Mouse (Mus musculus) liver, embryonic 11.5 days (tissue): ENCODE data around the gene Mpg. TPM values are rescaled to one million over a fixed set of nuclear protein-coding genes. Genes with fewer than 3 reads are reported as not detected.
A peak's percentile ranks its signal among the peaks of the same experiment; 100 is the strongest.

Experiments
- ATAC-seq: fragments of 200-750 bp; cut with Nextera tagmentation; replicated peaks from 2 replicates; pipeline ENCODE4 v1.8.0; 2017; ENCODE audit warnings: moderate number of reproducible peaks, mild to moderate bottlenecking, moderate TSS enrichment, moderate library complexity; ENCODE audit not compliant: low FRiP score
- DNase-seq: peaks from one replicate; pipeline ENCODE4 v3.0.0-alpha.2; 2017; ENCODE audit warnings: low spot score
- H3K27ac ChIP-seq: fragments of 300-500 bp; sonication (generic); 2 replicates; pipeline ENCODE4 v1.5.1; 2014; ENCODE audit warnings: mild to moderate bottlenecking, low read depth, low read length, control low read depth
- H3K27me3 ChIP-seq: fragments of 300-500 bp; sonication (generic); replicated peaks from 2 replicates; pipeline ENCODE4 v1.6.1; 2014; ENCODE audit warnings: low read length, mixed read lengths; ENCODE audit not compliant: control insufficient read depth, insufficient read depth
- H3K36me3 ChIP-seq: fragments of 300-500 bp; sonication (generic); 2 replicates; pipeline ENCODE4 v1.6.1; 2014; ENCODE audit warnings: mild to moderate bottlenecking, low read length, moderate library complexity, mixed read lengths; ENCODE audit not compliant: control insufficient read depth, insufficient read depth
- H3K4me1 ChIP-seq: fragments of 300-500 bp; sonication (generic); replicated peaks from 2 replicates; pipeline ENCODE4 v1.6.1; 2014; ENCODE audit warnings: low read length, mixed read lengths; ENCODE audit not compliant: control insufficient read depth, insufficient read depth
- H3K4me2 ChIP-seq: fragments of 300-500 bp; sonication (generic); 2 replicates; pipeline ENCODE4 v1.6.1; 2014; ENCODE audit warnings: mild to moderate bottlenecking, control low read depth, moderate library complexity
- H3K4me3 ChIP-seq: fragments of 300-500 bp; sonication (generic); 2 replicates; pipeline ENCODE4 v1.5.1; 2014; ENCODE audit warnings: low read depth, low read length, control low read depth
- H3K9ac ChIP-seq: fragments of 300-500 bp; sonication (generic); 2 replicates; pipeline ENCODE4 v1.6.1; 2014; ENCODE audit warnings: low read depth, low read length, control low read depth
- H3K9me3 ChIP-seq: fragments of 300-500 bp; sonication (generic); 2 replicates; pipeline ENCODE4 v1.6.1; 2016; ENCODE audit warnings: low read length, inconsistent platforms, mixed read lengths; ENCODE audit not compliant: control insufficient read depth
- WGBS: fragments of 180-500 bp; shearing (Covaris S2); extraction: QIAGEN DNeasy Blood & Tissue Kit; methylation state at CpG from one replicate; pipeline ENCODE4 v1.1.7; 2014; 5-methylcytosine and 5-hydroxymethylcytosine counted together
- polyA plus RNA-seq: library from polyadenylated mRNA; unstranded; fragments of >200 nt; fragmentation: Nextera tagmentation; extraction: Ambion mirVana; gene quantifications from 2 replicates; pipeline ENCODE4 v1.2.1, GENCODE M21; 2014

The Mpg gene
- polyA plus RNA-seq, 1 experiment from 2014 or later: 30.8 TPM

DNA sequence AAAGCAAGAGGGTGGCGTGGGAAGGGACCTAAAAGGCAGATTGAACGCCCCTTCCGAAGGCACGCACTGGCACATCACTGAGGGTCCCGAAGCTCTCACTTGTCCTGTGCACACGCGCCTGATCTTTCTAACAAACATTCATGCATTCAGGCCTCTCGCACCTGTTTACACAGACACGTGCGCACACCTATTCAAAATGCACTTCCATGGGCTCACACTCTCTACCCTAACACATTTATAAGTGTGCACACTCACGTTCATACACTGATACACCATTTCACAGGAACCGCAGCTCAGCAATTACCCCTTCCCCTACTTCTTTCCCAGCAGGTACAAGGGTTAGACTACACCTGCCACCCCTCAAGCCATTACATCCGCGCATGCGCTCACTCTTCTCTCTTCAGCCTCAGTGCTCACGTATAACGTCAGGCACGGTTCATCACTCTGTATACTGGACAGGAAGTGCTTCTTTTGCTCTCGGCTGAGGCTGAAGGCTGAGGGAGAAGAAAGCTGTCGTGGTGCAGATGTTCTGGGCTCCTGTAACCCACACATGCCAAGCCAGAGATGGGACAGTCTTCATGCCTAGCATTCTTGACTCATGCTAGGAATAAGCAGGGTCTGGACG lies 3.6 kb upstream of the Mpg start:
- H3K9ac ChIP-seq: peak overlapping the region; percentile 75
- H3K9me3 ChIP-seq: 0 out of 2 replicates have a peak, but pooled peaks cover 3% of the 10 kb centered on the region
- peaks cover 52% of the 10 kb centered on the region for H3K4me1 ChIP-seq
- peak overlapping the region; percentile 72 for H3K4me3 ChIP-seq
- 10% methylated on average over 21 of the region's 21 CpGs for WGBS
- no peaks in the 10 kb centered on the region for H3K36me3 ChIP-seq
- peak overlapping the region; percentile 90 for H3K4me2 ChIP-seq
- peaks cover 46% of the 10 kb centered on the region for H3K27me3 ChIP-seq
- ATAC-seq (no peak), DNase-seq (no peak)
- H3K27ac ChIP-seq: no peak overlapping the region

DNA sequence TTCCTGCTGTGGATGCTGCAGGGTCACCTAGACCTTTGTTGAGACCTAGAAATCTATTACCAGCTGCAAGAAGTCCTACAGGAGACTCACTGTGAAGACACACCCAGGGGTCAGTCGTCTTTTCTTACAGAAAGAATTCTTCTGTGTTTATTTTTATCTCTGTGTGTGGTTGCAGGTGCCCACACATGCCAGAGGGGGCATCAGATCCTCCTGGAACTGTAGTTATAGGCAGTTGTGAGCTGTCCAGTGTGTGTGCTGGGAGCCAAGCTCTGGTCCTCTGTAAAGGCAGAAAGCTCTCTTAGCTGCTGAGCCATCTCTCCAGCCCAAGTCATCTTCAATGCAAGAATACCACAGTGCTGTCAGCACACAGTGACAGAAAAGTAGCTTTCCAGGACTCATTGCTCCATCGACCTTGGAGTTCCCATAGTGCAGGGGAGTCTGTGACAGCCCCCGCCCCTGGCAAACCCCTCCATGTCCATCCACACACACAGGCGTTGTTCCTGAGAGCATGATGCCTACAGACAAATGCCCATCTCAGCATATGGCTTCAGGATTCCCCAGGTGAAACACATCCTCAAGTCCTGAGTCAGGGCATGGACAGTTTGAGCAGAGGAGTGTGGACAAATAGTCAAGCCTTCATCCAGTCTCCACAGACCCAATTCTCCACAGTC lies 2.9 kb upstream of the Mpg start:
- H3K4me2 ChIP-seq: peak overlapping the region; percentile 90; the same call in 1 of the 2 replicates
- 0 out of 2 replicates have a peak, but pooled peaks cover 3% of the 10 kb centered on the region for H3K9me3 ChIP-seq
- 0 out of 2 replicates have a peak overlapping the region, but pooled peaks have one; percentile 9 for H3K4me3 ChIP-seq
- no peak for ATAC-seq
- H3K9ac ChIP-seq: no peak overlapping the region
- peaks cover 3% of the 10 kb centered on the region; the same call in 1 of the 2 replicates for H3K36me3 ChIP-seq
- H3K4me1 ChIP-seq: peaks cover 52% of the 10 kb centered on the region
- 66% methylated on average over 4 of the region's 4 CpGs for WGBS
- H3K27ac ChIP-seq: no peak overlapping the region
- peaks cover 46% of the 10 kb centered on the region for H3K27me3 ChIP-seq
- no peak for DNase-seq

DNA sequence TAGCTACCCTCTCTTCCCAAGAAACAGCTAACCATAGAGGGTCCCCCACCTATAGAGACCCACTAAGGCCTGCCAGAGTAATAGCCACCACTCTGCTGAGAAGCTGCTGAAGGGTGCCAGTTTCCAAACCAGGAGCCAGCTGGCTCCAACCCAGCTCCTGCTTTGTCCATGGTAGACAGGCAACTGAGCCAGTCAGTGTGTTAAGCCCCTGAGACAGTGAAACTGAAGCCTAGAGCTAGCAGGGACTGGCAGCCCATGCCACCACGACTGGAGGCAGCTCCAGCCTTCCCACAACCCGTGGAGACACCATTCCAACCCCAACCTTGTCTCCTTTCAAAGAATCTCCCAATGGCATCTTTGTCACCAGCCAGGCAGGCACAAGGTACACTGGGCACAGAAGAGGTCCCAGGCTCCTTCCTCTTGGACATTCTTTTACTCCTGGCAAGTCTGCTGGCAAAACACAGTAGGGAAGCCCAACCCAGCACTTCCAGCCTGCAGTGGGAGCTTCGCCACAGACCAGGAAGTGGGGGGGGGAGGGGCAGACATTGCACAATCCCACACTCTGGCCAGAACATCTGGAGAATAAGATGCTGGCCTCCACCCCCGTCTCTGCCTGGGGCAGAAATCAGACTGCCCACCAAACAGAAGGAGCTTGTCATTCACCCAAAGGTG lies 1.7 kb upstream of the Mpg start:
- Histone ChIP-seq H3K36me3 (peaks cover 3% of the 10 kb centered on the region; the same call in 1 of the 2 replicates), H3K4me3 (no peak overlapping the region), H3K27me3 (peaks cover 44% of the 10 kb centered on the region), H3K4me2 (peak overlapping the region; percentile 30), H3K4me1 (peaks cover 52% of the 10 kb centered on the region), H3K9ac (no peak overlapping the region), H3K9me3 (0 out of 2 replicates have a peak, but pooled peaks cover 3% of the 10 kb centered on the region), H3K27ac (peak overlapping the region; percentile 62; the same call in 1 of the 2 replicates)
- 12% methylated on average over 4 of the region's 4 CpGs for WGBS
- ATAC-seq: no peak
- peak; percentile 58 for DNase-seq

DNA sequence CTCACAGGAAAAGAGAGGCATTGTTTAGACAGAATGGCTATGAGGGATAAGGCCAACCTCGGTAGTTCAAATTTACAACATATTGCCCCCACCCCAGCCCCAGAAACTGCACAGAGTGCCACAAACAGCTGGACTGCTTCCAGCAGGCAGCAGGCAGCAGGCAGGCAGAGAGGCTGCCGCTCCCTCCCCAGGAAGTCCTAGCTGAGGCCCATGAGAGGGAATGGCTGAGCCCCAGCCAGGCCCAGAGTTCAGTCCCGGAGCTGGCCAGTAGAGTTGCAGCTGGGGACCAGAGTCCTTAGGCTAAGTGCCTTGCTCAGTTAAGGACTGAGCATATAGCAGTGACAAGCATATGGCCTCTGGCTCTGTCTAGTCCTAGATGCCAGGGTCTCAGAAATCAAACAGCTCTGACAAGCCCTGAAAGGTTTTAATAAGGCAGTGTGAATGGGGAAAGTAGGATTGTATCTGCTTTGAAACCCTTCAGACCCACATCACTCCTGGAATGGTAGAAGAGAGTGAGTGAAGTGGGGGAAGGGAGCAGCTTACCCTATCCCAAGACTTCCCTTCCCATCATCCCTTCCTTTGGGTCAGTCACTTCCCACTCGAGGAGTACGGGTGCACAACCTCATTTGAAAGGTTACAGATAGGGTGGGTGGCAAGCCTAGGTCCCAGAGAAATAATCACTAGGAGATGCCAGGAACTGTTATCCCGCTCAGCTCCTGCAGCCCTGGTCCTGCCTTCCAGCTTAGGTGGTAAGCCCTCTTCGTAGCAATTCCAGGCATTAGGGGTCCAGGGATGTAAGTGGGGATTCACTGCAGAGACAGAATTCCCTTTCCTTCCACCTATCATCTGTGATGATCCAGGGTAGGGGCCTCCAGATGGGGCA lies 842 bp upstream of the Mpg start:
- H3K27ac ChIP-seq: peak overlapping the region; percentile 62
- peak overlapping the region; percentile 30 for H3K4me2 ChIP-seq
- H3K9ac ChIP-seq: no peak overlapping the region; the same call in 1 of the 2 replicates
- WGBS: 54% methylated on average over 7 of the region's 7 CpGs
- ATAC-seq (no peak), DNase-seq (no peak)
- peaks cover 7% of the 10 kb centered on the region; the same call in 1 of the 2 replicates for H3K36me3 ChIP-seq
- H3K9me3 ChIP-seq: 0 out of 2 replicates have a peak, but pooled peaks cover 3% of the 10 kb centered on the region
- H3K4me1 ChIP-seq: peaks cover 48% of the 10 kb centered on the region
- peaks cover 39% of the 10 kb centered on the region for H3K27me3 ChIP-seq
- H3K4me3 ChIP-seq: no peak overlapping the region; the same call in 1 of the 2 replicates

DNA sequence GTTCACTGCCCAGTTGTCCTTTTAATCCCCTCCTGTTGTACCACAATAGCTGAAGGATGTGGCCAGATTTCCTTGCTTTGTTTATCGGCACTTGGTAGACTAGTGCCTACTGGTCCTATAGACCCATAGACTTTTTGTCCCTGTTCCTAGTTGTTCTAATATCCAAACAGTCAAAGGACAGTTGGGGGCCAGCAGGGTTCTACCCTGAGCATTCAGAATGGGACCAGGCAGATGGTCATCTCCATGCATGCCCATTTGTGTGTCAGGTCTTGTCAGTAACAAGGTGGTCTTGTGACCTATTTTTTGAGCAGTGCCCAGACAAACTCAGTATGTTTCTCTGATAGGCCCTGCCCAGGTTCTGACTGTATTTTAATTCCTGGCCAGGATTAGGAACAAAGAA lies 736 bp downstream of the Mpg start:
- ATAC-seq (no peak), DNase-seq (no peak)
- WGBS: 54% methylated on average over 1 of the region's 1 CpGs
- peak overlapping the region; percentile 91 for H3K4me2 ChIP-seq
- peaks cover 23% of the 10 kb centered on the region for H3K27me3 ChIP-seq
- peaks cover 20% of the 10 kb centered on the region for H3K36me3 ChIP-seq
- H3K9ac ChIP-seq: peak overlapping the region; percentile 88
- H3K4me3 ChIP-seq: peak overlapping the region; percentile 83
- H3K9me3 ChIP-seq: 0 out of 2 replicates have a peak, but pooled peaks cover 3% of the 10 kb centered on the region
- H3K27ac ChIP-seq: no peak overlapping the region; the same call in 1 of the 2 replicates
- H3K4me1 ChIP-seq: peaks cover 43% of the 10 kb centered on the region

DNA sequence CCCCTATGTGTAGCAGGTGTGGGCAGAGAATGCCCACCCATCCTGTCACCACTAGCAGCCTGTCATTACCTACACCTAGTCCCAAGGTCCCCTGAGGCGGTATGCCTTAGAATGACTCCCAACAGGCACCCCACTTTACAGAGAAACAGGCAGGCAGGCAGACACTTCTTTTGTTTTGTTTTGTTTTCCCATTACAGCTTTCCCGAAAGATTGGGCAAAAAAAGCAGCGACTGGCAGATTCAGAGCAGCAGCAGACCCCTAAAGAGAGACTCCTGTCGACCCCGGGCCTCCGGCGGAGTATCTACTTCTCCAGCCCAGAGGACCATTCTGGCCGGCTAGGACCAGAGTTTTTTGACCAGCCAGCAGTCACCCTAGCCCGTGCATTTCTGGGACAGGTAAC lies 1.2 kb downstream of the Mpg start:
- peaks cover 18% of the 10 kb centered on the region for H3K27me3 ChIP-seq
- DNase-seq: no peak
- 94% methylated on average over 9 of the region's 9 CpGs for WGBS
- H3K4me2 ChIP-seq: peak overlapping the region; percentile 91
- peaks cover 38% of the 10 kb centered on the region for H3K4me1 ChIP-seq
- no peak for ATAC-seq
- H3K36me3 ChIP-seq: peaks cover 24% of the 10 kb centered on the region
- 0 out of 2 replicates have a peak, but pooled peaks cover 3% of the 10 kb centered on the region for H3K9me3 ChIP-seq
- peak overlapping the region; percentile 44; the same call in 1 of the 2 replicates for H3K9ac ChIP-seq
- no peak overlapping the region for H3K27ac ChIP-seq
- peak overlapping the region; percentile 83; the same call in 1 of the 2 replicates for H3K4me3 ChIP-seq

DNA sequence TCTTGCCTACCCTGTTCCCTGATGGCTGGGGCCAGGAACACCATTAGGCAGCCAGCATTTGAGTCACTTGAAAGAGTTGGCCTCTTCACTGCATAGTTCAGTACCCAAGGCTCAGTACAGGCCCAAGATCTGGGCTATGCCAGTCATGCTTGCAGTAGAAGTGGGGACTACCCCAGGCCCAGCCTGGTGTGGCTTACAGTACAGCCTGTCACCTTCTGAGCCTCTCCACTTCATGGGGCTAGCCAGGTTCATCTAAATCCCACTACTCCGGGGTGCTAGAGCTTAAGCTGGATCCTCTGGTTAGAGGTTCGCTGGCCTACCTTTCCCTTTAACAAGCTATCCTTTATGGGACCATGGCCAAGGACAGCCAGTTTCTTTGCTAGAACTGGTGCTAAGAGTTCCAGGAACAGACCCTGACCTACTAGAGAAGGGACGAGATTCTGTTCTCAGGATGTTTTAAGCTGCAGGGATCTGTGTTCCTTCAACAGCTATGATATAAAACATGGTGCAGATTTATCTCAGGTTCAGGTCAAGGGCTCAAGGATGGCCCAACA lies 2.1 kb downstream of the Mpg start:
- ATAC-seq (no peak), DNase-seq (no peak)
- Histone ChIP-seq H3K27ac (no peak overlapping the region), H3K9ac (no peak overlapping the region; the same call in 1 of the 2 replicates), H3K9me3 (0 out of 2 replicates have a peak, but pooled peaks cover 1% of the 10 kb centered on the region), H3K27me3 (peaks cover 10% of the 10 kb centered on the region), H3K4me3 (no peak overlapping the region), H3K36me3 (peaks cover 30% of the 10 kb centered on the region), H3K4me2 (no peak overlapping the region), H3K4me1 (peaks cover 30% of the 10 kb centered on the region)
- 83% methylated on average over 3 of the region's 3 CpGs for WGBS
